Mouse (Mus musculus): ENCODE data around the gene Gdnf.

Gene Gdnf

DNA sequence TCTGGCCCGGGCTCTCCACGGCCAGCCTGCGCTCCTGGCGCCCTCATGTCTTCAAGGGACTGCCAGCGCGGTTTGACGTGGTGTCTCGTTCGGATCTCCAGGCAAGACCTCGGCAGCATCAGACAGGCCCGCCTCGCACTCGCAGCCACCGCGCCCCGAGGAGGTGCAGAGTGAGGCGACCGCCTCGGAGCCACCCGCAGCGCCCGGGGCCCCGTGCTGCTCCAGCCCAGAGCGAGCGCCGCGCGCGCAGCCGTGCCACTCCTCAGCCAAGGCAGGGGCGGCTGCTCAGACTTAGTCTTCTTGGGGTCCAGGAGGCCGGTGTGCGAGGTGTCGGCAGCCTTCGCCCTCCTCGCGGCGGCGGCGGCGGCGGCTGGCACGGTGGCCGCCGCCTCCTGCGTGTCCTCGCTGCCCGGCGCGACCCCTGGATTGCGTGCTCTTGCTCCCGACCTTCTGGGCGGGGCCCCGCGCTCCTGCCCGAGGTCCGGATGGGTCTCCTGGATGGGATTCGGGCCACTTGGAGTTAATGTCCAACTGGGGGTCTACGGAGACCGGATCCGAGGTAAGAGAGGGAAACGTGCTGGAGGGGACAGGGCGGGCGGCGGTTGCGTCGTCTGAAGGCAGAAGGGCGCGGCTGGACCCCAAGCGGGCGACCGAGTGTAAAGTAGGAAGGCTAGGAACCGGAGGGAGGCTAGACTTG lies at the start of gene Gdnf:
Gene Gdnf, plus strand, starts transcription at position 291 of the 697 bp plus-strand sequence.
- DNase-seq (ENCODE audit: low read depth): no peak

DNA sequence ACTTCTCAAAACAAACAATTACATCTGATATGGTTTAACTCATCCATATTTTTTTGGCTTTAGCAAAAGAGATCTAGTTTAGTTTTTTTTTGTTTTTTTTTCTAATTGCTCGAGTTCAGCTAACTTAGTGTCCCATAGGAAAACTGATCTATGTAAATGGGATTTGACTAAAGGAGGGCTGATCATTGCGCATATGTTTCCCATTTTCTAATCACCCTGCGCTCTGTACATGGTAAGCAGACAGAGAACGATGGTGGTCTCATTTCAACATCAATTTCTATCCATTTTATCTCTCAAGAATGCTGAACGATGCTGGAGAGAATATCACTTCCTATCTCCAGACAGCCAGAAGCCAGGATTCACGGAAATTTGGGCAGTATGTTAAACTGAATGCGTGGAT lies 43.5 kb upstream of the Gdnf start:
- DNase-seq (ENCODE audit: low read depth): no peak

DNA sequence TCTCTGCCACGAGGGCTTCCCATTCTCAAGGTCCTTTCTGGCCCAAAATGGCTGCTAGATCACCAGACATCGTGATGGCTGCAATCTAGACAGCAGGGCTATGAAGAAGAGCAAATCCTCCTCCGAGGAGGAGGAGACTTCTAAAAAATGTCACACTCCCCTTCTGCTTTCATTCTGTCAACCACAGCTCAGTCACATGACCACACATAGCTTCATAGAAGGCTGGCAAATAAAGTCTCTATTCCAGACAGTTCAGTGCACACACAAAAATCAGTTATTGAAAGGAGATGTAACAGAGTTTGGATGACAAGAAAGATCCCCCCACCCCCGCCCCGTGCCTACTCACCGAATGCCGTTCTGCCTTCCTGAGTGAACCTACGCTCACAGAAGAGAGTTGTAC lies 37.7 kb upstream of the Gdnf start:
- DNase-seq (ENCODE audit: low read depth): no peak

DNA sequence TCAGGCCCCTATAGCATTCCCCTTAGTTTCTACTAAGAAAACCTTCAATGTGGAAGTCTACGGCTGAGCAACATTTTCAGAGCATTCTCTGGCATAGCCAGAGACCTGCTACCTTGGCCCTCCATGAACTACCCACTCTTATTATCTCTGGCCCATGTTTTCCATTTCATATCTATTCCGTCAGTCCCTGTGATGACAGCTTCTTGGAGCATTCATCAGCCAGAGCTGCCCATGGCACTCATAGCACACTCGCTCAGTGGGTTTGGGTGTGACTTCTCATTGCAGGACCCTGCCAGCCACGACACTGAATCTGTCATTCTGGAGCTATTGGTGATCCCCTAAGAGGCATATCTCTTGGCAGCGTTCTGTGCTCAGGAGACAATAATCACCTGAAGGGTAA lies 29.1 kb upstream of the Gdnf start:
- DNase-seq (ENCODE audit: low read depth): no peak

DNA sequence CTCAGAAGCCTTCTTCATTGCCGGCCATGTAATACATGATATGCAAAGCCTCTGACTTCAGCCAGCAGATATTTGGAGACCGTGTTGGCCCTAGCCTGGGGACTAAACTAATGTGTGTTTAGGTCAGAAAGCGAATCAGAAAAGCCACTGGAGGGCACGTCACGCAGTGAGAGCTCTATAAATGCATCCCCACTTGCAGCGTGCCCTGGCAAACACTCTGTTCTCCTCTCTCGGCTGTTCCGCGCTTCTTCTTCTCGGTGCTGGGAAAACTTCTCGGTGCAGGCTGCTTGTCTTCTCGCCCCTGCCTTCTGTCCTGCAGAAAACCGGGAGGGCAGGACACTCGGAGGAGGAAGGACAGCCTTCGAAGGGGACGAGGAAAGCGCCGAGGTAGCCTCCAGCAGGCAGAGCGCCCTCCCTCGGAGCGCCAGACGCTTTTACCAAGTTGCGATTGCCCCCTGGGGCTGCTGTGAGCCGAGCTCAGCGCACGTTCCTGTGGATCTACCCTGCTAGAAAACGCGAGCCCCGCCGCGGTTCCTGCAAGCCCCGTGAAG lies 730 bp upstream of the Gdnf start:
- DNase-seq (ENCODE audit: low read depth): no peak

DNA sequence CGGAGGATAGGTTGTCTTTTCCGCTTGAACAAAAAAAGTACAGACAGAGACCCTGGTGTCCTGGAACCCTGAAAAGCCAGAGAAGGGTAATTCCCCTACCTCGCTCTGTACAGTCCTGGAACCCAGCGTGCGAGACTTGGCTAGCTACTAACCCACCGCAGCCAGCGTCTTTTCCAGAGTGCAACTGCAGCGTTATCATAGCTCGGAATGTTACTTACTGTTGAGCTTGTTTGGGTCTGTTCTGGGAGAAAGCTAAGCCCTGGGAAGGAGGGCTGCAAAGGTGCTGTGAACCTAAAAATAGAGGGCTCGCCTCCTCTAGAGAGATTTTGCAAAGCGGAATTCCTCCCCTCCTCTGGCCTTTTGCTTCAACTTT lies 593 bp downstream of the Gdnf start:
- DNase-seq (ENCODE audit: low read depth): no peak

DNA sequence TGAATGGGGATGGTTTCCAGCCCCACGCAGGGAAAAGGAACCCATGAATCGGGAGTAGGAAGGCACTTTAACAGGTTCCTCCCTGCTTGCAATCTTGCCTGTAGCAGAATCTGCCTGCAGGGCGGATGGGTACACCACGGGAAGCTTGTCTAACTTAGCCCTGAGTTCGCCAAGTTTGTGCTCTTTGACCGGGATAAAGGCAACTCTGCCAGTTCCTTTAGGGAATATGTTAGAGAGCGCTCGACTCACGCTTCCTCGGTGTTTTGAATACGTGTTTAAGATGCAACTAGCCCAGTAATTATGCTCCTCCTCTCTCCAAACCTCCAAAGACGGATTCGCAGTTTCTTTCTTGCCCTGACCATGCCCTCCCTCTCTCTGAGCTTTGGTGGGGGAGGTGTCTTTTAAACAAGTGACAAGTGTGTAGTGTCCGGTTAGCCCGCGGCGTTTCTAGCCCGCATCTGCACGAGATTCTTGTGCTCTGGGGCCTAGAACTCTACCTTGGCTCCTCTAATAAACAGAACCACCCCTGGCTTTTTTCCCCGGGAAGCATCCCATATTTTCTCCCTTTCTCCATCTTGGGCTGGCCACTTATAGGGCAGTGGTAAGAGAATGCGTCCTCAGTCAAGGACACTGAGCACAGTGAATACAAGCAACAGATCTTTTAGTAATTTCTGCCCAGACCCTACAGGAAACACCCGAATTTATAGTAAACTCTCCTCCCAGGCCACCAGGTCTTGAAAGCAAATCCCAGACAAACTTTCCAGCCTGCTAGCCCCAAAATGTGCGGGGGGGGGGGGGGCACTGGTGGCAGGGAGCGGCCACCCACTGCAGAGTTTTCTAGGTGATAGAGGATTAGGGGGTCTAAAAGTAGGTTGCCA lies 1.4 kb downstream of the Gdnf start:
- DNase-seq (ENCODE audit: low read depth): no peak

DNA sequence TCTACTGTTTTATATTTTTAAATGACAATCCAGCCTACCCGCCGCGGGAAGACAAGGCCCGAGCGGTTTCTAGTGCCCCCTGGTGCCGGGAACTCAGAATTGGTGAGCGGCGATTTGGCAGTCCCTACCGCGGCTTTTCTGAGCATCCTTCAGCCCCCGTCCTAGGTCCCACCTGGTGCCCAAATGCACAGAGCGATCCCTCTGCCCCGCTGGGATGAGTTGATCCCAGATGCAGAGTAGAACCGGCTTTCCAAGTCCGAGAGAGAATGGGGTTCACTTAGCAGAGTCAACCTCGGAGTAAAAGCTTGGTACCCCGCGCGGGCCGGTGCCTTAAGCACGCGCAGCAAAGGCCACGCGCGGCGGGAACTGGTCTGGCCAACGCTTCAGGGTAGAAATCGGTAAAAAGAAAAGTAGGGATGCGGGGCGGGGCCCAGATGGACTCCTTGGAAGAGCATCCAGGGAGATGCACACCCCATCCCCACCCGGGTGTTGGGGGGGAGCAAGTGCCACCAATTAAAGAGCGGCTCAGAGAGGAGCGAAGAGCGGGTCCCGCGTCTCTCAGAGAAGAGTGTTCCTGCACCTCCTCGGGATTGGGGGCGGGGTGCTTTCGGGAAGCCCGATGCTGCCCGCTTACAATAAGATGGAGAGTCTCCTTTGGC lies 2.4 kb downstream of the Gdnf start:
- DNase-seq (ENCODE audit: low read depth): no peak

DNA sequence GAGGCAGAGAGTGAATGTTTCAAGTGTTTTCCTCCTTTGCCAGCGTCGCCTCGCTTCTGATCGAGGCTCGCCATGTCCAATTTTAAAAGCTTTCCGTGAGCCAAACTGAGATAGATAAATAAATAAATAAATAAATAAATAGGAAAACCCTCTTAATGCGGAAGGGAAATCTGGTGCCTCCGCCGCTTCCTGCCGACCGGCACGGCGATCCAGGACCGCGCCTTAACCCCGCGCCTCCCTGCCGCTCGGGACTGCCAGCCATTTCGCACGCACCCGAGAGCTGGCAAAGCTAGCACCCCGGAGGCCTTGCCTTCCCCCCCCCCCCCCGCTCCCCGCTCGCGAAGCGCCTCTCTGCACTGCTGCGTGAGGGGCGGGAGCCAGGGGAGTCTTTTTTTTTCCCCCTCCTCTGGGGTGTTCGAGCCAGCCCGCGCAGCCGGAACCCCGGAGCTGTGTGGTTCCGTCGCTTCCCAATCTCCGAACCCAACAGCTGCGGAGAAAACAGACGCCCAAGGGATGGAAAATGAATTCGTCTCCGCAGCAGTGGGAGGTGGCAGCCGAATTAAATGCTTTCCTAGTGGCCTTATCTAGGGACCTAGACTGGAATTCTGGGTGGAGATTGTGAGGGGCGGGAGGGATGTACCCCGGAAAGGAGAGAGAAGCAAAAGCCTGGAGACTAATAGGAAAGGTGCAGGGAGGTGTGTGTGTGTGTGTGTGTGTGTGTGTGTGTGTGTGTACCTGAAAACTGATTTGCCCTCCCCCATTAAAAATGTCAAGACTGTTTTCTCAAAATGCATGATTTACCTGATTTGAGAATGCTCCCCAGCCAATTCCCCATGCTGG lies 3.1 kb downstream of the Gdnf start:
- DNase-seq (ENCODE audit: low read depth): no peak

DNA sequence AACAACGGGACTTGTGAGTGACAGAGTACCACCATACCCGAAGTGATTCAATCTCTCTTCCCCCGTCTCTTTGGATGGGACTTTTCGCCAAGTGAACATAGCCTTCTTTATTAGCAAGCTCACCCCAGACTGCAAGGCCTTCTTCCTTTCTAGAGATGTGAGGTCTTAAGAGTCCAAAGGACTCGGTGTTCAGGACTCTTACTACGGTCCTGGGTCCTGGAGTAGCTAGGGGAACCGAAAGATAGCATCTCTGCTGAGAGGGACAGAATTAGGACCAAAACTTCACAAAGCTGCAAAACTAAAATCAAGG lies 3.7 kb downstream of the Gdnf start:
- DNase-seq (ENCODE audit: low read depth): no peak

DNA sequence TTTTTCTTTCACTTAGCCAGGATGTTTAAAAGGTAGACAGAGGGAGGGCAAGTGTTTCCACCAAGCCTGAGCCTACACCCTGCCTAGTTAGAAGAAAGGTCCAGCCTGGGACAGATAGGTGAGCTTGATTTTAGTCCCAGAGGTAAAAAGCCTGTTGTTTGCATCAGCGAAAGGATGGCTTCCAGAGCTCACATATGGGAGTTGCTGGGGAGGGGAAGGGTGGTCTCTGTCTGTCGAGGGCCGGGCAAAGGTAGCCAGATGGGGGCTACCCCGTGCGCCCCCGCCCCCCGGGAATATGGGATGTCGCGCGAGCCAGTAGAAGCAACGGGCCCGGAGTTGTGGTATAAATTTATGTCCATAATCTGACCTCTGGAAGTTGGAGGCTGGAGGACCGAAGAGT lies 4.3 kb downstream of the Gdnf start:
- DNase-seq (ENCODE audit: low read depth): no peak

DNA sequence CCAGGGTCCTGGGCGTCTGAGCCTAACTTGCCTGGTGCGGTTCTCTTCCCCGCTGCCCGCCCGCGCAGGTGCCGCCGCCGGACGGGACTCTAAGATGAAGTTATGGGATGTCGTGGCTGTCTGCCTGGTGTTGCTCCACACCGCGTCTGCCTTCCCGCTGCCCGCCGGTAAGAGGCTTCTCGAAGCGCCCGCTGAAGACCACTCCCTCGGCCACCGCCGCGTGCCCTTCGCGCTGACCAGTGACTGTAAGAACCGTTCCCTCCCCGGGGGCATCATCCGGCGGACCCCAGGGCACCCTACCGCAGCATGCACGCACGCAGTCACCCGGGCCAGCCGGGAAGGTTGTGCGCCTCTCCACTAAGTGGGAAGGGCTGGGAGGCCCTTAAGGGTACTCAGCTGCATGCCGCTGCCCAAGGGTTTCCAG lies 4.9 kb downstream of the Gdnf start:
- no peak for DNase-seq (ENCODE audit: low read depth)

DNA sequence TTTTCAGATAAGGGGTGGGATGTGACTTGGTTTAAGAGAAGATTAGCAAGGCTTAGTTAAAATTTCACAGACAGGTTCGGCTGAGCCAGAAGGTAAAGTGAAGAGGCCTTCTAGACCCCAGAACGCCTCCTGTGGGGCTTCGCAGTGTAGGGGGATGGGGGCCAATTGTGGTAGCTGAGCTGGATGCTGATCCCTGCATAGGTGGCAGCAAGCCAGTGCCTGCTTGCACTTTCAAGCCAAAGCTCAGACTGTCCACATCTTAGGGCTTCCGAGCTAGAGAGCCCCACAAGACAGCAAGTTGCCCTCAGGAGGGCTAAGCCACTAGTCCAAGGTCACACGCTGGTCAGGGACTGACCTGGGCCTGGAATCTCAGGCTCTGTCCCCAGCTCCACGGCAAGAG lies 13.2 kb downstream of the Gdnf start:
- no peak for DNase-seq (ENCODE audit: low read depth)

DNA sequence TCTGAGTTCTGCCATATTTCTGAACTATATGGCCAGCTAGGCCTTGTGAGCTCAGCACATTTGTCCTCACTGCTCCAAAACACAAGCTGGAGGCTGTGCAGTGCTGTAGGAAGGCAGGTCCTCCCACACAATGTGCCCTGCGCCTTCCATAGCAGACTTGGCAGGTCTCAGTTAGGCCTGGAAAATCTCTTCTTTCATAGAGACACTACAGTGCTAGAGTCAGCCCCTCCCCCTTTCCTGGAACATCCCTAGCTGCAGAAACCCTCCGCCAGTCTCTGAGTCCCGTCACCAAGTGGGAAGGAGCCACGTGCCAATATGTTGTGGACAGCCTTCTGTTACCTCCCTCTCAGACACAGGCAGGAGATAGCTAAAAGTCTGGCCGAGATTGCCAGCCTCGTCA lies 14.9 kb downstream of the Gdnf start:
- DNase-seq (ENCODE audit: low read depth): no peak

DNA sequence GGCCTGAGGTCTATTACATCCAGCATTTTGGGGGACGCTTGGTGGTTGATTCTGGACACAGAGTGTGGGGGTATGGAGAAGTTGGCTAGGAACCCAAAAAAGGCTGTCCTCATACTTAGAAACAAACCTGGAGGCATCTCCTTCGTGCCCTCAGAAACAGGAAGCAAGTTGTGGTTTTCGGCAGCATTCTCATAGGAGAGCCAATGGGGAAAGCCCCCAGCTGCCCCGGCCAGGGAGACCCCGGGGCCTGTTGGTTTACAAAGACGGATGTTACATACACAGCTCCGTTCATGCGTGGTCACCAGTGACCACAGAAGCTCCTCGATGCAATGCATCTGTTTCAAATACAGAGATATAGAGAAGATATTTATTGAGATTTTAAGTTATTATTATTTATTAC lies 24.8 kb downstream of the Gdnf start:
- DNase-seq (ENCODE audit: low read depth): peak; percentile 31

DNA sequence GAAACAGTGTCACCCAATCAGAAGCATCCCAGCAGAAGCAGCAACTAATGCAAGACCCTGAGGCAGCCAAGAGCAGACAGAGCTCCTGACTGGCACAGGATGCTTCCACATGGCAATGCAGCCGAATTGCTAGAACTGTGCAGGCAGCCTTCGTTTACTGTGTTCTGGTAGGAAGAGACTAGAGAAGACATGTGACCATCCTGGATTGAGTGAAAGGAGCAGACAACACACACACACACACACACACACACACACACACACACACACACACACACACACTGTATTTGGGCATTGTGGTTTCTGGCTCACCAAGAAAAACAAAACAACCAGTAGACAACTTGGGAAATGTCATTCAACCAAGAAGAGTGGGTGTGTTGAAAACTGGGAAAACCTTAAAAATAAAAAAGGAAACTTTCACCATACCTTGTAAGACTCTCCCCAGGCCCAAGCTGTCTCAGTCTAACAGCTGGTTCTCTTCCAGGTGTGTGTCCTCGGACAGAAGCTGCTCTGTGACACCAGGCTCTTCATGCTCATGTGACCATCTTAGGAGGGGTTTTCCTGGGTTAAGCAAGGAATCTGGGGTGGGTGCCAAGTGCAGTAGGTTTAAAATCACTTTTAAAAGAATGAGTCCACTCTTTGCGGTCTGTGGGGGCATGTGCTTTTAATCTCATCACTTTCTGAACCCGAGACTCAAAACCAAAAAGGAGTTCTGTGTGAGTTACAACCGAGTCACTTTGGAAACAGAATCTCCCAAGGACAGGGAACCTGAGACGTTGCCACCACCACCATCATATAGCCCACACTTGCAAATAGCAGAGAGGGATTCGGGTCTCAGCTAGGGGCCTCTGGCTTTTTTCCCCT lies 27.6 kb downstream of the Gdnf start:
- DNase-seq (ENCODE audit: low read depth): no peak

DNA sequence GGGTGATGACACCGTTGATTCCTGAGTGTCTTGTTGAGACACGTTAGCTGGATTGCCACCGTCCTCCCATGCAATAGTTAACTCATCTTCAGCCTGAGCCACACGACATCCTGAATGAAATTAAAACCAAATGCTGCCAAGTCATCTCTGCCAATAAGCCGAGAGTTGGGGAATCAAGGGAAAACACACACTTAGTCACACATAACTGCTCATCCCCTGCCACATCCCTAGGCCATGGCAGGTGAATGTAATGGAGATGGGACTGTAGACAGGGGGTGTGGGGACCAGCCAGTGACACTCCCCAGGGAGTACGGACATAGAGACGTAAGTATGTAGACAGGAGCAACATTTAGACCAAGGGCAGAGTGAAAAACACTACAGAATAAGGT lies 28.3 kb downstream of the Gdnf start:
- no peak for DNase-seq (ENCODE audit: low read depth)

DNA sequence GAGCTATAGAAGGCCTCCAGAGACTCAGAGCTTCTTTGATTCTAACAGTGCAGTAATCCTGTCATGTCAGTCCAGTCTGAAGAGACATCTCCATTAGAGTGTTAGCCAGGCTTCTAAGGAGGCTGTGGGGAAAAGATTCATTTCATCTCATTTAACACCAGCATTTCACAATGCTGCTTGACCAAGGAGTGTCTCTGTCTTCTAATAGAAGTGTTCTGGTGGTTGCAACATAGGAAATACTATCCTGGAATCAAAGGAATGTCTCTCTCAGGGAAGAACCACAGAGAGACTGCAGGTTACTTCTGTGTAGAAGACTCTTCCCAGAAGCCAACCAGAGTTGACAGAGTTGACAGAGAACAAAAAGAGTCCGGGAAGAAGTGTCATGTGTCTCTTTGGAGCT lies 31.0 kb downstream of the Gdnf start:
- DNase-seq (ENCODE audit: low read depth): no peak

DNA sequence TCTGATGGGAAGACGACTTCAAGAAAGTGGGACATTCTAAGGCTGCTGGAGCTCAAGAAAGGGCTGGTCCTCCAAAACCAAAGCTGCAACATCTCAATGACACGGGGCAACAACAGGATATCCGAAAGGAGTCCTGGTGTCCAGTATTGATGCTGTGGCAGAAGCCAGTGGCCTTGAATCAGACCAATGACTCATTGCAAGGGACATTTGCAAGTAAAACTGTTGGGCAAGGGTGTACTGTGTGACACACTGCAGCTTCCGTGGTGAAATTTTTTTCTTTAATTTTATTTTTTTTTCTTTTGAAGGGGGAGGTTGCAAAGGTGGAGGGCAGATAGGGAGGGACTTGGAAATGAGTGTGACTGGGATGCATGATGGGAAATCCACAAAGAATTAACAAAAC lies 31.8 kb downstream of the Gdnf start:
- peak; percentile 84 for DNase-seq (ENCODE audit: low read depth)

DNA sequence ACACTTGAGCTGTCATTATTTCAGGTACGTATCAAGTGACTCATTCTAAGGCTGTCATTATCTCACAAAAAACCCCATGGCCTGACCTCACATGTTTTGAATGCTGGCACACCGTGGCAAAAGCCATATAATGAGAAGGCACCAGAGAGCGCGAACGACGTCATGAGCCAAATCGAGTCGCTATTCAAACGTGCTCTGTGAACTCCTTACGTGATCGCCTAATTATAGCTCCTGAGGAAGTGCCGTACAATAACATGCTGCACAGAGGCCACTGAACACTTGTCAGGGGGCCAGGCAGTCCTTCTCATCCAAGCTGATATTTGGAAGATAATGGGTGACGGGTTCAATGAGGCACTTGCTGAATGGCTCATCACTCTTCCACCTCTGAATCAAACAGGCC lies 46.8 kb downstream of the Gdnf start:
- no peak for DNase-seq (ENCODE audit: low read depth)

DNA sequence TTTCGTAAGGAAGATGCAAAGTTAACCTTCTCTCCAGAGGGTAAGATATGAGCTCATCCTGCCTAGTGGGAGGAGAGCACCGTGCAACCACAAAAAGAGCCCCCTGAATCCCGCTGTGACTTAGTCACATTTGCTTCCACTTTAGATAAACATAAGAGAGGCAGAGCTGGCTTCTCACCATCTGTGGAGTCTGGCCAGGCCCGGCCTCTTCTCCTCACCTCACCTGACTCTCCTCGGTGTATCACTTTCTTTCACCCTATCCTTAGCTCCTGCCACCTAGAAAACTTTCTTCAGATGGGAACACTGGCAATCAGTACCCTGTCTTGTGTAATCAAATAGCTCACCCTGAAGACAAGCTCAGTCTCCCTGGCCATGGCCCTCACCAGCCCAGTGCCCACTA lies 48.2 kb downstream of the Gdnf start:
- no peak for DNase-seq (ENCODE audit: low read depth)
